Mouse (Mus musculus): ENCODE data around the gene Pou3f1.
A peak's percentile ranks its signal among the peaks of the same experiment; 100 is the strongest.

Pou3f1 gene

GRCm38 (mm10) chr4:124656854-124657650, 445 bp downstream of the Pou3f1 start:
- no peak for DNase-seq (ENCODE audit: low read depth, low spot score)

- no peak for DNase-seq (ENCODE audit: low read depth, low spot score)
Measured at GRCm38 (mm10) chr4:124657781-124658180, 1.2 kb downstream of the Pou3f1 start.

- no peak for DNase-seq (ENCODE audit: low read depth, low spot score)
Measured at GRCm38 (mm10) chr4:124658412-124658851, 1.8 kb downstream of the Pou3f1 start.

GRCm38 (mm10) chr4:124659251-124660217, 2.9 kb downstream of the Pou3f1 start:
- no peak for DNase-seq (ENCODE audit: low read depth, low spot score)

- DNase-seq (ENCODE audit: low read depth, low spot score) = no peak
Measured at GRCm38 (mm10) chr4:124660603-124661002, 4.0 kb downstream of the Pou3f1 start.

- DNase-seq (ENCODE audit: low read depth, low spot score) = no peak
Measured at GRCm38 (mm10) chr4:124663034-124663433, 6.4 kb downstream of the Pou3f1 start.

GRCm38 (mm10) chr4:124664185-124664584, 7.6 kb downstream of the Pou3f1 start:
- no peak for DNase-seq (ENCODE audit: low read depth, low spot score)

- peak; percentile 33 for DNase-seq (ENCODE audit: low read depth, low spot score)
Measured at GRCm38 (mm10) chr4:124664604-124665003, 8.0 kb downstream of the Pou3f1 start.

GRCm38 (mm10) chr4:124667476-124668033, 10.9 kb downstream of the Pou3f1 start:
- no peak for DNase-seq (ENCODE audit: low read depth, low spot score)

GRCm38 (mm10) chr4:124668078-124668477, 11.5 kb downstream of the Pou3f1 start:
- DNase-seq (ENCODE audit: low read depth, low spot score) = no peak

- no peak for DNase-seq (ENCODE audit: low read depth, low spot score)
Measured at GRCm38 (mm10) chr4:124670232-124670631, 13.6 kb downstream of the Pou3f1 start.

- no peak for DNase-seq (ENCODE audit: low read depth, low spot score)
Measured at GRCm38 (mm10) chr4:124671583-124671982, 15.0 kb downstream of the Pou3f1 start.

GRCm38 (mm10) chr4:124672347-124673320, 16.0 kb downstream of the Pou3f1 start:
- no peak for DNase-seq (ENCODE audit: low read depth, low spot score)

- DNase-seq (ENCODE audit: low read depth, low spot score) = no peak
Measured at GRCm38 (mm10) chr4:124674334-124675032, 17.9 kb downstream of the Pou3f1 start.

- peak; percentile 81 for DNase-seq (ENCODE audit: low read depth, low spot score)
Measured at GRCm38 (mm10) chr4:124675037-124675436, 18.4 kb downstream of the Pou3f1 start.

GRCm38 (mm10) chr4:124675958-124676357, 19.4 kb downstream of the Pou3f1 start:
- DNase-seq (ENCODE audit: low read depth, low spot score) = no peak

- peak; percentile 66 for DNase-seq (ENCODE audit: low read depth, low spot score)
Measured at GRCm38 (mm10) chr4:124682270-124682669, 25.7 kb downstream of the Pou3f1 start.

GRCm38 (mm10) chr4:124683474-124683873, 26.9 kb downstream of the Pou3f1 start:
- DNase-seq (ENCODE audit: low read depth, low spot score) = no peak

GRCm38 (mm10) chr4:124685004-124685403, 28.4 kb downstream of the Pou3f1 start:
- DNase-seq (ENCODE audit: low read depth, low spot score) = no peak

GRCm38 (mm10) chr4:124685453-124685852, 28.8 kb downstream of the Pou3f1 start:
- DNase-seq (ENCODE audit: low read depth, low spot score) = no peak

All from 3T3-L1 (cell line).